Mouse (Mus musculus): Measurements from ENCODE around the gene Cog1. TPM values are rescaled to one million over a fixed set of nuclear protein-coding genes. Genes with fewer than 3 reads are reported as not detected.
"Not testable (repeated sequence)": the region's sequence is repeated elsewhere in the genome, so short reads cannot be mapped to it uniquely, and the experiment has no call there.

Cog1 gene
- polyA plus RNA-seq, 1 experiment, result 61.1 TPM

- no peak for DNase-seq (ENCODE audit: extremely low spot score in 1 of 2, low spot score in 1 of 2)
These were observed 17.7 kb upstream of the Cog1 start for GRCm38 (mm10) chr11:113631302-113631701.

GRCm38 (mm10) chr11:113631862-113632261 lies 17.1 kb upstream of the Cog1 start:
- DNase-seq (ENCODE audit: extremely low spot score in 1 of 2, low spot score in 1 of 2), result no peak

- DNase-seq (ENCODE audit: extremely low spot score in 1 of 2, low spot score in 1 of 2), result no peak
These were observed 16.7 kb upstream of the Cog1 start for GRCm38 (mm10) chr11:113632303-113632702.

GRCm38 (mm10) chr11:113633398-113633797 lies 15.6 kb upstream of the Cog1 start:
- no peak for DNase-seq (ENCODE audit: extremely low spot score in 1 of 2, low spot score in 1 of 2)

GRCm38 (mm10) chr11:113634699-113635121 lies 14.3 kb upstream of the Cog1 start:
- no peak for DNase-seq (ENCODE audit: extremely low spot score in 1 of 2, low spot score in 1 of 2)

- no peak for DNase-seq (ENCODE audit: extremely low spot score in 1 of 2, low spot score in 1 of 2)
These were observed 10.3 kb upstream of the Cog1 start for GRCm38 (mm10) chr11:113638680-113639079.

- DNase-seq (ENCODE audit: extremely low spot score in 1 of 2, low spot score in 1 of 2), result no peak
These were observed 3.8 kb upstream of the Cog1 start for GRCm38 (mm10) chr11:113645181-113645580.

GRCm38 (mm10) chr11:113648152-113648551 lies 817 bp upstream of the Cog1 start:
- DNase-seq (ENCODE audit: extremely low spot score in 1 of 2, low spot score in 1 of 2), result peak in 1 of 2 experiments; percentile 89

- no peak for DNase-seq (ENCODE audit: extremely low spot score in 1 of 2, low spot score in 1 of 2)
These were observed 613 bp downstream of the Cog1 start, which contains the start of gene Slc39a11 for GRCm38 (mm10) chr11:113649353-113650210. TSS of gene Slc39a11 (minus strand) at chr11:113650079.

- no peak for DNase-seq (ENCODE audit: extremely low spot score in 1 of 2, low spot score in 1 of 2)
These were observed 2.4 kb downstream of the Cog1 start for GRCm38 (mm10) chr11:113651206-113651906.

GRCm38 (mm10) chr11:113651907-113652273 lies 2.9 kb downstream of the Cog1 start:
- DNase-seq (ENCODE audit: extremely low spot score in 1 of 2, low spot score in 1 of 2), result no peak

- no peak for DNase-seq (ENCODE audit: extremely low spot score in 1 of 2, low spot score in 1 of 2)
These were observed 3.5 kb downstream of the Cog1 start for GRCm38 (mm10) chr11:113652516-113652915.

GRCm38 (mm10) chr11:113654105-113654504 lies 5.1 kb downstream of the Cog1 start:
- DNase-seq (ENCODE audit: extremely low spot score in 1 of 2, low spot score in 1 of 2), result no peak

- peak in 1 of 2 experiments; percentile 67 for DNase-seq (ENCODE audit: extremely low spot score in 1 of 2, low spot score in 1 of 2)
These were observed 5.7 kb downstream of the Cog1 start for GRCm38 (mm10) chr11:113654561-113655270.

- DNase-seq (ENCODE audit: extremely low spot score in 1 of 2, low spot score in 1 of 2), result no peak
These were observed 7.6 kb downstream of the Cog1 start for GRCm38 (mm10) chr11:113656511-113656932.

GRCm38 (mm10) chr11:113657221-113657620 lies 8.3 kb downstream of the Cog1 start:
- DNase-seq (ENCODE audit: extremely low spot score in 1 of 2, low spot score in 1 of 2), result no peak

- no peak for DNase-seq (ENCODE audit: extremely low spot score in 1 of 2, low spot score in 1 of 2)
These were observed 9.3 kb downstream of the Cog1 start for GRCm38 (mm10) chr11:113658319-113658718.

GRCm38 (mm10) chr11:113658763-113659162 lies 9.8 kb downstream of the Cog1 start:
- no peak for DNase-seq (ENCODE audit: extremely low spot score in 1 of 2, low spot score in 1 of 2)

- DNase-seq (ENCODE audit: extremely low spot score in 1 of 2, low spot score in 1 of 2), result not testable (repeated sequence)
These were observed 11.2 kb downstream of the Cog1 start for GRCm38 (mm10) chr11:113660213-113660612.

GRCm38 (mm10) chr11:113660940-113661339 lies 12.0 kb downstream of the Cog1 start:
- no peak for DNase-seq (ENCODE audit: extremely low spot score in 1 of 2, low spot score in 1 of 2)

- DNase-seq (ENCODE audit: extremely low spot score in 1 of 2, low spot score in 1 of 2), result no peak
These were observed 12.9 kb downstream of the Cog1 start for GRCm38 (mm10) chr11:113661835-113662351.

Data from frontal cortex, adult 2 months (tissue).